Comparison of ENCODE assay signal across 12 mouse cellular contexts in genomic region chr5:35888959-35889358, GRCm38 (mm10). TPM values are rescaled to one million over a fixed set of nuclear protein-coding genes. Genes with fewer than 3 reads are reported as not detected.
DNase-seq lines count a peak whose midpoint lies in the region; ATAC-seq and TF ChIP-seq lines count a peak whose summit lies in the region.
"Had no signal": no experiment of that assay in that cellular context is flagged by ENCODE, and none has a peak within 500 bp of the region (broad histone marks: within the 10 kb centered on the region; RNA-seq: fewer than 3 reads in every experiment).

No protein-coding gene starts in this region.

- no peak for ATAC-seq in kidney, embryonic 15.5 days (replicated peaks; ENCODE audit: low FRiP score)
- ATAC-seq: intestine, embryonic 16.5 days had no signal

- peak; percentile 49 to 70 for DNase-seq in cerebellum, postnatal 10 days
- no peak for DNase-seq in cerebellum, adult 18-20 months
- peak; percentile 40 for DNase-seq in kidney, postnatal 14 days
- peak; percentile 65 for DNase-seq in embryo, embryonic 10.5 days (ENCODE audit: low spot score)
- DNase-seq in urinary bladder, adult 18-20 months (ENCODE audit: low spot score in 2 of 2), result no peak
- DNase-seq in cerebellum, adult 9-10 months, result no peak
- DNase-seq: adrenal gland, postnatal 25 days had no signal

- H3K36me3 ChIP-seq in kidney, embryonic 15.5 days, result no peaks in the 10 kb centered on the region
- H3K36me3 ChIP-seq in C2C12 (ENCODE audit: control insufficient read depth, insufficient read depth), result no peaks in the 10 kb centered on the region
- H3K36me3 ChIP-seq: midbrain, embryonic 12.5 days had no signal

- H3K4me2 ChIP-seq in kidney, embryonic 15.5 days, result no peak overlapping the region
- H3K4me2 ChIP-seq: midbrain, embryonic 12.5 days had no signal

- TF ChIP-seq CTCF in C2C12 (IDR thresholded peaks at IDR 0.05; ENCODE audit: control insufficient read depth, insufficient read depth, insufficient read length), result peak; percentile 20

- H3K79me3 ChIP-seq in C2C12 (ENCODE audit: low read depth), result peaks cover 6% of the 10 kb centered on the region

- no peak overlapping the region for H3K9ac ChIP-seq in kidney, embryonic 15.5 days
- H3K9ac ChIP-seq: midbrain, embryonic 12.5 days had no signal

- H3K27ac ChIP-seq in kidney, embryonic 15.5 days, result no peak overlapping the region
- H3K27ac ChIP-seq: midbrain, embryonic 12.5 days had no signal

- 55% methylated on average over 9 of the region's 9 CpGs for WGBS in kidney, embryonic 15.5 days

- no peak overlapping the region for H3K4me3 ChIP-seq in kidney, embryonic 15.5 days (replicated peaks)
- H3K4me3 ChIP-seq in C2C12 (ENCODE audit: insufficient read depth, poor library complexity, severe bottlenecking), result no peak overlapping the region
- H3K4me3 ChIP-seq: erythroblast, embryonic 14.5 days; midbrain, embryonic 12.5 days had no signal

- no peaks in the 10 kb centered on the region for H3K9me3 ChIP-seq in kidney, embryonic 15.5 days (replicated peaks)
- H3K9me3 ChIP-seq: midbrain, embryonic 12.5 days had no signal

- no peak overlapping the region for H3ac ChIP-seq in C2C12 (ENCODE audit: control insufficient read depth, insufficient read length, low read depth)

- H3K79me2 ChIP-seq in C2C12 (ENCODE audit: control insufficient read depth, insufficient read depth), result peaks cover 7% of the 10 kb centered on the region

- H3K27me3 ChIP-seq in kidney, embryonic 15.5 days, result peaks cover 4% of the 10 kb centered on the region; the same call in 1 of the 2 replicates
- no peaks in the 10 kb centered on the region for H3K27me3 ChIP-seq in C2C12 (ENCODE audit: control insufficient read depth, insufficient read depth, insufficient read length)

- peaks cover 10% of the 10 kb centered on the region for H3K4me1 ChIP-seq in kidney, embryonic 15.5 days

TF ChIP-seq in C2C12, 6 proteins besides CTCF, POLR2A, EP300 and RAD21:
- TF ChIP-seq CEBPB (IDR thresholded peaks at IDR 0.05; ENCODE audit: low read depth) (no peak), MYOD1 (IDR thresholded peaks at IDR 0.05; ENCODE audit: control insufficient read depth, insufficient read length, low read depth) (no peak), MYOG (IDR thresholded peaks at IDR 0.05; ENCODE audit: control insufficient read depth, extremely low read depth, insufficient read length) (no peak), MAX (IDR thresholded peaks at IDR 0.05) (no peak), USF1 (IDR thresholded peaks at IDR 0.05; ENCODE audit: low read depth) (no peak)

RNA-seq across cellular contexts. Expression of gene Afap1, which starts 4.2 kb away (rescaled TPM):
- 24.7 and 25.4 TPM in 2 replicates for polyA plus RNA-seq in kidney, embryonic 15.5 days (2015; fragmentation: Nextera tagmentation; extraction: Ambion mirVana)
- 9.5 TPM for polyA plus RNA-seq in C2C12 (2012; fragmentation: generic; extraction: Trizol)

Comparison
In these comparisons a context has a peak if more than half of its experiments do, and no peak if none do; other contexts are left out.
1. DNase-seq: peak in cerebellum, postnatal 10 days (2 of 2), kidney, postnatal 14 days (single experiment) and embryo, embryonic 10.5 days (single experiment); none in cerebellum, adult 18-20 months (0 of 2), urinary bladder, adult 18-20 months (0 of 2) and cerebellum, adult 9-10 months (single experiment).